Mouse (Mus musculus) liver, adult (tissue): ENCODE results near the gene Zscan20.

ENCODE experiments used
- GATA4 ChIP-seq: IDR thresholded peaks from 2 replicates; pipeline ENCODE4 v1.6.1; 2014; ENCODE audit warnings: mild to moderate bottlenecking, low read length; ENCODE audit not compliant: insufficient replicate concordance

Zscan20 gene

GRCm38 (mm10) chr4:128609925-128610402 lies at the start of gene Zscan20:
Gene Zscan20 (minus strand): TSS chr4:128610098.
- TF ChIP-seq GATA4, result peak; percentile 75; the same call in 1 of the 2 replicates

GRCm38 (mm10) chr4:128655446-128655845 lies 45.5 kb upstream of the Zscan20 start:
- no peak for TF ChIP-seq GATA4

- no peak for TF ChIP-seq GATA4
Observed at GRCm38 (mm10) chr4:128654505-128655381, 44.8 kb upstream of the Zscan20 start, which contains the start of gene Phc2. Gene Phc2 (plus strand): TSS chr4:128654702.

- no peak for TF ChIP-seq GATA4
Observed at GRCm38 (mm10) chr4:128652584-128653298, 42.8 kb upstream of the Zscan20 start.

- TF ChIP-seq GATA4, result no peak
Observed at GRCm38 (mm10) chr4:128651530-128651929, 41.6 kb upstream of the Zscan20 start.

- TF ChIP-seq GATA4, result no peak
Observed at GRCm38 (mm10) chr4:128648567-128649255, 38.8 kb upstream of the Zscan20 start.

GRCm38 (mm10) chr4:128646762-128647161 lies 36.9 kb upstream of the Zscan20 start:
- TF ChIP-seq GATA4, result no peak

- TF ChIP-seq GATA4, result no peak
Observed at GRCm38 (mm10) chr4:128645896-128646295, 36.0 kb upstream of the Zscan20 start.

- TF ChIP-seq GATA4, result no peak
Observed at GRCm38 (mm10) chr4:128641766-128642717, 32.1 kb upstream of the Zscan20 start.

- TF ChIP-seq GATA4, result no peak
Observed at GRCm38 (mm10) chr4:128638265-128638923, 28.5 kb upstream of the Zscan20 start.

- no peak for TF ChIP-seq GATA4
Observed at GRCm38 (mm10) chr4:128637250-128637649, 27.4 kb upstream of the Zscan20 start.

- no peak for TF ChIP-seq GATA4
Observed at GRCm38 (mm10) chr4:128635894-128636585, 26.1 kb upstream of the Zscan20 start.

- no peak for TF ChIP-seq GATA4
Observed at GRCm38 (mm10) chr4:128635451-128635850, 25.6 kb upstream of the Zscan20 start.
